Mouse (Mus musculus) E14TG2a.4 (cell line): ENCODE results near the gene Ovgp1.
"Not testable (repeated sequence)": the region's sequence is repeated elsewhere in the genome, so short reads cannot be mapped to it uniquely, and the experiment has no call there.

ENCODE experiments used
- CTCF ChIP-seq: conservative IDR thresholded peaks from 2 replicates; pipeline ENCODE4 v1.5.1; 2014; ENCODE audit warnings: low read length
- NANOG ChIP-seq: IDR thresholded peaks from 2 replicates; pipeline ENCODE4 v1.6.1; 2014; ENCODE audit warnings: borderline replicate concordance, low read length, mixed read lengths
- POU5F1 ChIP-seq: IDR thresholded peaks from 2 replicates; pipeline ENCODE4 v1.6.1; 2014; ENCODE audit warnings: low read length, borderline replicate concordance

DNA sequence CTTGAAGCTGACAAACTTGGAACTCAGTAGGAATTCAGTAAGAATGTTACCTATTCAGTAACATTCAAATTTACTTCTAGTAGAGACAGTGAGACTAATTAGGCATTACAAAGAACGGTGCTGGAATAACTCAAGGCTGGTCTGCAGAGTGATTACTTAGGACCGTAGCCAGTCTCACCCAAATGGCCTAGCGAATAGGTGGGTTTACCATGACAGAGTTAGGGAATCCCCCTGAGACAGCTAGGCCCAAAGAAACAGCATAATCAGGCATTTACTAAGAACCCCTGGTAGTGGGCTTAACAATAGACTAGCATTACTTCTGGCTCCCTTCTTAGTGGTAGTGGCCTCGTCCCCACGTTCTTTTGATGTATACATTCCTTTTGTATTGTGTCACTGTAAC lies 16.1 kb downstream of the Ovgp1 start:
- not testable (repeated sequence) for TF ChIP-seq CTCF, NANOG, POU5F1
